Mouse (Mus musculus) left cerebral cortex, postnatal 4 days (tissue): ENCODE data around the gene Cpne4. TPM values are rescaled to one million over a fixed set of nuclear protein-coding genes. Genes with fewer than 3 reads are reported as not detected.

Experiments used
- DNase-seq: peaks from one replicate; pipeline ENCODE4 v3.0.0-alpha.2; 2022
- intact Hi-C: fragments of 180-260 bp; cut with DNase I; formaldehyde crosslinking; loops from one replicate; pipeline ENCODE4 v1.15.1; 2025
- microRNA-seq: library from miRNA; unstranded; fragments of <30 nt; microRNA quantifications from one replicate; pipeline ENCODE4 v1.2.0, GENCODE M21; 2022
- total RNA-seq, 2 experiments: library from RNA; stranded (reverse); gene quantifications; 2 replicates each; pipeline ENCODE4 v1.2.3; 2021

Gene Cpne4
- total RNA-seq, 2 experiments from 2014 or later = 62.9 to 63.8 TPM

DNA sequence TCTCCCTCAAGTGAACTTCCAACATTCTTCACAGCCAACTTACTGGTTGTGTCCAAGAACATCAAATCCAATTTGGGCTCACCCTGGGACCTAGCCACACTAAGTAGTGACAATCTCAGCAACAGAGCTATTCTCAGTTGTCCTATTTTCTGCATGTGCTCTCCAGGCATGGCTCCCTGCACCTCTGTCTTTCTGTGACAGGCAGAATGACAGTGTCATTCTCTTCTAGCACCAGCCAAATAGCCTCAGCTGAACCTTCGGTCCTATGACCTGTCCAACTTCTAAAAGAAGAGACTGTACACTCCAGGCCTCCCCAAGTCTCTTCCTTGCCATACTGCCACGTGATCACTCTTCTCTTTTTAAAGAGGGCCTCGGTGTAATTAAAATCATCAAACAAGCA, 481.2 kb downstream of the Cpne4 start:
- intact Hi-C loops = no loop called here
- no peak for DNase-seq

DNA sequence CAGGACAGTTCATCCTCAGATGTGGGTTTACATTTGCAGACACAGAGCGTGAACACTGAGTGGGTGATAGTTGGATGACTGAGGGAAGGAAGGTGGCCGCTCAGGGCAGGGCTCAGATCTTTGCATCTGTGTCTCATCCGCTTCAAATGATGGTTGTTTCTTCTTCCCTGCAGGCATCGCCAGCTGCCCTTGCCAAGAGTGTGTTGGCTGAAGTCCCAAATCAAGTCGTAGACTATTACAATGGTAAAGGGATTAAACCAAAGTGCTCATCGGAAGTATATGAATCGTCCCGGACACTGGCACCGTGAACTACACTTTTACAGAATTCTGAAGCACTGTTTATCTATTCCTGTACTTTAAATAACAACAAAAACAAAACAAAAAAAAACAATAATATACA, 485.5 kb downstream of the Cpne4 start:
- intact Hi-C loops = no loop called here
- peak; percentile 58 for DNase-seq

DNA sequence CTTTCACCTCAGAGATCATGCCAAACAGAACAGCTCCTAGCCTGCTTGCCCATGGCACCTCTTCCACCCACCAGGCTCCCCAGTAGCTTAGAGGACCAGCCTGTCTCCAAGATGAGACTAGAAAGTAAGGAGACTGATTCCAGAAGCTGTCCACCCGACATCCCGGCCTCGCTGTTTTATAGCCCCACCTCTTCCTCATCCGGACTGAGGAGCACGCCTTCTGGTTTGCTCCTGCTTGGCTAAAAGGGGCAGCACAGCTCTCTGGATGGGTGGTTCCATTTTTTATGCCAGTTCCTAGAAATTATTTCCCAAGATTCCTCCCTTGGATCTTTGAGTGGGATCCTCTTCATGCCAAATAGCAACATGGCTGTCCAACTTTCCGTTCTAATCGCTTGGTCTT, 486.6 kb downstream of the Cpne4 start:
- intact Hi-C loops = no loop called here
- no peak for DNase-seq

- no peak for DNase-seq
- intact Hi-C loops = no loop called here
Measured at GRCm38 (mm10) chr9:105037847-105038246, 490.8 kb downstream of the Cpne4 start.

- DNase-seq = no peak
- intact Hi-C loops = no loop called here
Measured at GRCm38 (mm10) chr9:105046014-105046413, 498.9 kb downstream of the Cpne4 start.

GRCm38 (mm10) chr9:105048351-105048750, 501.3 kb downstream of the Cpne4 start:
- intact Hi-C loops = no loop called here
- peak; percentile 77 for DNase-seq

- no peak for DNase-seq
- intact Hi-C loops = loop anchor here (10.0 kb wide), 1 partner anchor 325 kb away; no protein-coding TSS in a partner anchor
Measured at GRCm38 (mm10) chr9:105049636-105050035, 502.6 kb downstream of the Cpne4 start.

DNA sequence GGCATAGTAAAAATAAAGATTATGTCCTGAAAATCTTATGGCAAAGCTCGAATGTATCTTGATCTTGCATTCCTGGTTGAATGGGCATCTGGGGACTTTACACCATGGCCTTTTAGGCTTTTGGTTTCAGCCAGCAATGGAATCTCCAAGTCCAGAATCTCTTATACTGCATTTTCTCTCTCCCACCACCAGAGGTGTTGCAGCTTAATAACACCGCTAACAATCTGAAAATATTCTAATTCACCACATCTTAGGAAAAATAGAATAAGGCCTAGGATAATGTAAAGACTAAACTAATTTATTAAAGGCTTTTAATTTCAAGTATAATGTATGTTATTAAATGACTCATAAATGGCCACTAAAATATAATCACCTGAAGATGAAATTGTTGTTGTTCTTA, 503.2 kb downstream of the Cpne4 start:
- intact Hi-C loops = loop anchor here (10.0 kb wide), 1 partner anchor 325 kb away; no protein-coding TSS in a partner anchor

GRCm38 (mm10) chr9:105053147-105053557, 506.1 kb downstream of the Cpne4 start, which contains the start of gene Mrpl3:
TSS of gene Mrpl3 (plus strand) at chr9:105053239.
- peak; percentile 79 for DNase-seq
- intact Hi-C loops = loop anchor here (10.0 kb wide), 1 partner anchor 322 kb away; no protein-coding TSS in a partner anchor

More for the DNA sequence above, 503.2 kb downstream of the Cpne4 start:
- DNase-seq = no peak

GRCm38 (mm10) chr9:105053812-105054211, 506.7 kb downstream of the Cpne4 start:
- intact Hi-C loops = loop anchor here (10.0 kb wide), 1 partner anchor 321 kb away; no protein-coding TSS in a partner anchor
- no peak for DNase-seq

GRCm38 (mm10) chr9:105069106-105069505, 522.0 kb downstream of the Cpne4 start:
- intact Hi-C loops = loop anchor here (10.0 kb wide), 1 partner anchor 494 kb away; no protein-coding TSS in a partner anchor
- no peak for DNase-seq

GRCm38 (mm10) chr9:105072991-105073748, 526.1 kb downstream of the Cpne4 start:
- intact Hi-C loops = no loop called here

DNA sequence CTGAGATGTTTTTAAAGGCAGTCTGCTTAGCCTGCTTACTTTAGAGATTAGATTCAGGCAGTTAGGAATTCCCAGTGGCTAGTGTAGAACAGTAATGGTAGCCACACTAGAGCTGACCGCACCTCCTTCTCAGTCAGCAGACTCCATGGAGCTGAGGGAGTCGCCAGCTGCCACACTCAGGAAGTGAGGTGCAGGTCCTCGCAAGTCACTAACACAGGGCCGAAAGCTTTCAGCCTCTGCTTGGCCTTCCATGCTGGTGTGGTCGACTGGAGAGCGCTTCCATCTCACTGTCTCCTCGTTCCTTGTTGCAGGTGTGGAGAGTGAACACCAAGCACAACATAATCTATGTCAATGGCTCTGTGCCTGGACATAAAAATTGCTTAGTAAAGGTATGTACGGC, 527.8 kb downstream of the Cpne4 start:
- intact Hi-C loops = no loop called here

More at GRCm38 (mm10) chr9:105072991-105073748, 526.1 kb downstream of the Cpne4 start:
- no peak for DNase-seq

DNA sequence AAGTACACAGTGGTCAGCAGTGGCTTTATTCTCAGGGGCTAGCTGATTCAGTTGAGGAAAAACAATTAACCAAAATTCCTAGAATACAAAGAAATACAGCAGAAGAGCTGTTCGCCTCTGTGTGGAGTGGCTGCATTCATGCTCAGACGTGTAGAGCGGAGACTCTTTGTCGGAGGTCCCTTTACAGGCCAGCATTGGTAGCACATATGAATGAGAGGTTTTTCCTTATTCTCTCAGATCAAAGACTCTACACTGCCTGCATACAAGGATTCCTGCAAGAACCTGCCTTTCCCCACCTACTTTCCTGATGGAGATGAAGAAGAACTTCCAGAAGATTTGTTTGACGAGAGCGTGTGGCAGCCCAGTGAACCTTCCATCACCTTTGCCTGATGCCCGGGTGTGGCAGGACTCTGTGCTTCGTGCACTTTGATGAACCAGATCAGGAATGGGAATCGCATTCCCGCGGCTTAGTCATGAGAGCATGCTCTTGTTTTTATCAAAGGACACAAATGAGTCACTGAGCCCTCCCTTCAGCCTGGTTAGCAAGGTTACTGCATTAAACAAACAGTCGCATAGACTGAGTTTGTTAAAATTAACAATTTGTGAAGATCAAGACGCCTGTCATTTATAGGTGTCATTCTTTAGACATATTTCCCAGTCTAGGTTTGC, 529.8 kb downstream of the Cpne4 start:
- intact Hi-C loops = no loop called here
- DNase-seq = no peak

More for the DNA sequence above, 527.8 kb downstream of the Cpne4 start:
- no peak for DNase-seq

DNA sequence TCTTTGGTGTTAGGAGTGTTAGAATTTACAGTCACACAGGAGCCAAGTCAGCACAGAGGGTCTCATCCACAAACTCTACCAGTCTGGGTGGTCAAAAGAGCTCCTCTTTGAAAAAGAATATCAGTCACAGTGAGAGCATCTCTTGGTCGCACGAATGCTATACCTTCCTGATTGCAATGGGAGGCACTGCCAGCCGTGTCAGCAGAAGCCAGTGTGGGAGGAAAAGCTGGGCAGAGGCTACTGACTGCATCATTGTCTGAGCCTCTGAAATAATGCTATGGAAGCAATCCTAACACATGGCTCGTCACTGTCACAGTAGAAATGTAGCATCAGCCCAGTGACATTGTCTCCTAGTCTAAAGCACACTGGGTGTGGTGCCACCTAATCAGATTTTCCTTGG, 531.4 kb downstream of the Cpne4 start:
- intact Hi-C loops = no loop called here

DNA sequence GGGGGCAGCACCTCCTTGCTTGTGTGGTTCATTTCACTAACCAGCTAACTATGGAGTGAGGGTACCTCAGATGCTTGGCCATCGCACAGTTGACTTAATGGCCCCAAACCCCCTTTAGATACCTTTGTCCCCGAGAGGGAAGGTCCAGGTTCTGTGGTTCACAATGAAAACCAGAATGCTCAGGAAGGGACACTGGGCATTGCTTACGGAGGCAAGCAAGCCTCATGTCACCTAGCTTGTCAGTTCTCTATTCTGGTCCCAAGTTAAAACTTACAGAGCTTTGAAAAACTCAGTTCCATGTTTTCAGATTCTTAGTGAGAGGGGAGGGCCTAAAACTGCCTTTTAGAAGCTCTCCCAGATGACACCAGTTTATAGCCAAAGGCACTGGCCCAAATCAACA, 533.2 kb downstream of the Cpne4 start:
- intact Hi-C loops = no loop called here
- no peak for DNase-seq

More for the DNA sequence above, 531.4 kb downstream of the Cpne4 start:
- DNase-seq = no peak

Small RNA genes lying within 50 kb of the gene (microRNA-seq; reads per million reads assigned to microRNA genes)
- not detected for gene Gm23391

Other genes starting within 250 kb of the Cpne4 start
- gene Acpp, start 209.5 kb upstream of the Cpne4 start, total RNA-seq = under 1 TPM; 0.64 to 0.70 TPM